Mouse (Mus musculus): ENCODE measurements around the gene Fbxl2.
"Not testable (repeated sequence)": the region's sequence is repeated elsewhere in the genome, so short reads cannot be mapped to it uniquely, and the experiment has no call there.

Gene Fbxl2

GRCm38 (mm10) chr9:114046028-114046427 is at the start of gene Fbxl2:
Fbxl2 (minus strand) TSS chr9:114046191.
- no peak for DNase-seq

GRCm38 (mm10) chr9:114094854-114095253 is 48.9 kb upstream of the Fbxl2 start:
- no peak for DNase-seq

- DNase-seq, result peak; percentile 17 to 53
These were observed 46.2 kb upstream of the Fbxl2 start for GRCm38 (mm10) chr9:114092188-114092587.

- DNase-seq, result not testable (repeated sequence)
These were observed 42.9 kb upstream of the Fbxl2 start for GRCm38 (mm10) chr9:114088885-114089284.

- DNase-seq, result no peak
These were observed 41.3 kb upstream of the Fbxl2 start for GRCm38 (mm10) chr9:114087106-114087815.

GRCm38 (mm10) chr9:114086422-114086821 is 40.4 kb upstream of the Fbxl2 start:
- no peak for DNase-seq

- DNase-seq, result no peak
These were observed 27.7 kb upstream of the Fbxl2 start for GRCm38 (mm10) chr9:114073681-114074080.

- no peak for DNase-seq
These were observed 23.4 kb upstream of the Fbxl2 start for GRCm38 (mm10) chr9:114069372-114069771.

GRCm38 (mm10) chr9:114068494-114069053 is 22.6 kb upstream of the Fbxl2 start:
- no peak for DNase-seq

GRCm38 (mm10) chr9:114057090-114057796 is 11.3 kb upstream of the Fbxl2 start, which contains the start of gene Susd5:
Susd5 (plus strand) TSS chr9:114057140.
- DNase-seq, result peak; percentile 34 to 45

- DNase-seq, result no peak
These were observed 6.9 kb upstream of the Fbxl2 start for GRCm38 (mm10) chr9:114052866-114053265.

- DNase-seq, result no peak
These were observed 6.0 kb upstream of the Fbxl2 start for GRCm38 (mm10) chr9:114052031-114052430.

GRCm38 (mm10) chr9:114050778-114051177 is 4.8 kb upstream of the Fbxl2 start:
- no peak for DNase-seq

GRCm38 (mm10) chr9:114050106-114050505 is 4.1 kb upstream of the Fbxl2 start:
- no peak for DNase-seq

GRCm38 (mm10) chr9:114046676-114047075 is 685 bp upstream of the Fbxl2 start:
- no peak for DNase-seq

- DNase-seq, result peak; percentile 16 to 33
These were observed 1.5 kb downstream of the Fbxl2 start for GRCm38 (mm10) chr9:114044446-114044845.

- peak in 1 of 2 experiments; percentile 19 for DNase-seq
These were observed 3.5 kb downstream of the Fbxl2 start for GRCm38 (mm10) chr9:114042490-114042889.

GRCm38 (mm10) chr9:114040945-114041344 is 5.0 kb downstream of the Fbxl2 start:
- no peak for DNase-seq

- peak; percentile 94 to 95 for DNase-seq
These were observed 19.6 kb downstream of the Fbxl2 start for GRCm38 (mm10) chr9:114026261-114026934.

GRCm38 (mm10) chr9:114025846-114026245 is 20.1 kb downstream of the Fbxl2 start:
- peak in 1 of 2 experiments; percentile 14 for DNase-seq

- DNase-seq, result peak in 1 of 2 experiments; percentile 7
These were observed 20.8 kb downstream of the Fbxl2 start for GRCm38 (mm10) chr9:114025182-114025581.

- DNase-seq, result no peak
These were observed 23.9 kb downstream of the Fbxl2 start for GRCm38 (mm10) chr9:114022141-114022540.

Data from cerebellum, postnatal 10 days (tissue).